Mouse (Mus musculus) brain, embryonic 14.5 days (tissue): Measurements from ENCODE around the gene Pbx4.

Source experiments
- CTCF ChIP-seq: fragments of 200-500 bp; IDR thresholded peaks from 2 replicates; pipeline ENCODE4 v1.5.1; 2012; ENCODE audit warnings: inconsistent platforms, mild to moderate bottlenecking, moderate library complexity, borderline replicate concordance; ENCODE audit not compliant: insufficient read depth, insufficient read length; ENCODE audit errors: extremely low read depth
- POLR2A ChIP-seq: fragments of 200-500 bp; IDR thresholded peaks from 2 replicates; pipeline ENCODE4 v1.6.1; 2012; ENCODE audit warnings: mild to moderate bottlenecking, inconsistent platforms, borderline replicate concordance; ENCODE audit not compliant: poor library complexity, insufficient read depth, insufficient read length, severe bottlenecking; ENCODE audit errors: extremely low read depth

DNA sequence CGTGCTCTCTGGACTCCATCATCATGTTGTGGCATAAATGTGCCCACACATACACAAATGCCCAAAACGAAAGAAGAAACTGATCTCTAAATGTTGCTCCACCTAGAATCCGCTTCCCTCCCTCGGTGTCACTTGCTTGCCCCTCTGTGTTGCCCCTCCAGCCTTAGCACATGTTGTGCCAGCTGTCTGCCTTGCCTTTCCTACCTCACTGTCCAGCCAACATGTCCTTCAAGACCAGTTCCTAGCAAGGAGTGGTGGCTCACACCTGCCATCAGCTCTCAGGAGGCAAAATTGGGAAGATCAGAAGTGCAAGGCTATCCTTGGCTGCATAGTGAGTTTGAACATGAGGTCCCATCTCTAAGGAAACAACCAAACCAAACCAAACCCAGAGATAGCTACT, 45.1 kb downstream of the Pbx4 start:
- no peak for TF ChIP-seq CTCF
- TF ChIP-seq POLR2A, result no peak
